Mouse (Mus musculus): ENCODE results near the gene R3hdm2. TPM values are rescaled to one million over a fixed set of nuclear protein-coding genes. Genes with fewer than 3 reads are reported as not detected.

The R3hdm2 gene
- polyA plus RNA-seq, 1 experiment from 2014 or later, result 33.8 TPM

GRCm38 (mm10) chr10:127476541-127476940 is 96.4 kb downstream of the R3hdm2 start:
- no peak for ATAC-seq (ENCODE audit: insufficient read depth)
- H3K36me3 ChIP-seq (ENCODE audit: insufficient read depth), result peaks cover 30% of the 10 kb centered on the region
- H3K27ac ChIP-seq (ENCODE audit: low read depth), result no peak overlapping the region
- H3K4me2 ChIP-seq, result no peak overlapping the region
- H3K9me3 ChIP-seq (ENCODE audit: low read depth, low read length), result no peaks in the 10 kb centered on the region
- TF ChIP-seq CTCF (IDR thresholded peaks at IDR 0.05; ENCODE audit: low read depth), result no peak
- H3K27me3 ChIP-seq (ENCODE audit: insufficient read depth, low read length), result no peaks in the 10 kb centered on the region
- H3K9ac ChIP-seq, result no peak overlapping the region
- 0 out of 2 replicates have a peak, but pooled peaks cover 3% of the 10 kb centered on the region for H3K4me1 ChIP-seq (ENCODE audit: insufficient read depth)
- 84% methylated on average over 3 of the region's 3 CpGs for WGBS
- no peak for DNase-seq
- no peak overlapping the region for H3K4me3 ChIP-seq (ENCODE audit: low read depth, low read length)

- Histone ChIP-seq H3K4me1 (ENCODE audit: insufficient read depth) (no peaks in the 10 kb centered on the region), H3K27ac (ENCODE audit: low read depth) (no peak overlapping the region), H3K9ac (no peak overlapping the region), H3K9me3 (ENCODE audit: low read depth, low read length) (no peaks in the 10 kb centered on the region), H3K27me3 (ENCODE audit: insufficient read depth, low read length) (no peaks in the 10 kb centered on the region), H3K4me2 (no peak overlapping the region), H3K36me3 (ENCODE audit: insufficient read depth) (peaks cover 32% of the 10 kb centered on the region), H3K4me3 (ENCODE audit: low read depth, low read length) (no peak overlapping the region)
- ATAC-seq (ENCODE audit: insufficient read depth) (no peak), DNase-seq (no peak)
- WGBS, result 82% methylated on average over 7 of the region's 7 CpGs
- no peak for TF ChIP-seq CTCF (IDR thresholded peaks at IDR 0.05; ENCODE audit: low read depth)
These were observed 97.2 kb downstream of the R3hdm2 start for GRCm38 (mm10) chr10:127477301-127477700.

- DNase-seq (peak; percentile 77), ATAC-seq (ENCODE audit: insufficient read depth) (no peak)
- Histone ChIP-seq H3K4me3 (ENCODE audit: low read depth, low read length) (no peak overlapping the region), H3K27ac (ENCODE audit: low read depth) (no peak overlapping the region), H3K36me3 (ENCODE audit: insufficient read depth) (peaks cover 44% of the 10 kb centered on the region), H3K27me3 (ENCODE audit: insufficient read depth, low read length) (no peaks in the 10 kb centered on the region), H3K4me1 (ENCODE audit: insufficient read depth) (no peaks in the 10 kb centered on the region), H3K9me3 (ENCODE audit: low read depth, low read length) (no peaks in the 10 kb centered on the region), H3K9ac (no peak overlapping the region), H3K4me2 (no peak overlapping the region)
- WGBS, result 89% methylated on average over 4 of the region's 4 CpGs
- TF ChIP-seq CTCF (IDR thresholded peaks at IDR 0.05; ENCODE audit: low read depth), result peak; percentile 63
These were observed 99.0 kb downstream of the R3hdm2 start for GRCm38 (mm10) chr10:127479131-127479530.

DNA sequence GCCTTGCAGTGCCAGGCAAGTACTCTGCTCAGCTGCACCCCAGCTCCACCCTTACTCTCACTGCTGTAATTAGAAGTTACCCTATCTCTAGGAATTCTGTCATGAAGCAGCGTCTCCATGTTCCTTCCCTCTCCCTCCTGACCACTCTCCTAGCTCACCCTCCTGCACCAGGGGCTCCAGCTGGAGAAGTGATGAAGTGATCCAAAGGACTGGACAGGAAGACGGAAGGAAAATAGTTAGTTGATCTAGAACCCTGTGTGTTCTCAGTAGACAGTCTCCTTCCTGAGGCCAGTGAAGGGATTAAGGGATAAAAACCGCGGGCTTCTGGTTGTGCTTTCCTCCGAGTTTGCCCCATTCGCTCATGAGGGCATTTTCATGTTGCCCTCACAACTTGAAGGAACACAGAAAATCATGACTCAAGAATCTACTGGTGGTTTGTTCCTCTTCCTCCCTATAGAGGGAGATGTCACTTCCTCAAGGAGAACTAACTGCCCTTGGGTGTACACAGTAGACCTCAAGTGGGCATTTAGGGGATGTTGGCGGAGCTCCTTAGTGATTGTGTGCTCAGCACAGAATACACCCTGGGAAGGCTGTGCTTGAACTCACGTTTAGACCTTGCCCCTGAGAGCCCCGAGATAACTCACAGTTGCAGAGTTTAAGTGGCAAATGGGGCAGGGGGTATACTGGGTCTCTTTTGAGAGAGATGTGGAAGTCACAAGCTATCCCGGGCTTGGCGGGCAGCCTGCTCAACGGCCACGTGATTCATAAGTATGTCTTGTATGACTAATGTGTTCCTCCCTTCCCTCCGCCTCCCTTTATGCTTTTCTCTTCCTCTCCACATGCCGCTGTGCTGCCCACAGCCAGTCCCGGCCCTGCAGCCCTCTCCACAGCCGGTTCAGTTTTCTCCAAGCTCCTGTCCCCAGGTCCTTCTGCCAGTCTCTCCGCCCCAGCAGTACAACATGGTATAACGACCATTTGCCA is 101.0 kb downstream of the R3hdm2 start:
- peak; percentile 74; the same call in 1 of the 2 replicates for ATAC-seq (ENCODE audit: insufficient read depth)
- Histone ChIP-seq H3K9me3 (ENCODE audit: low read depth, low read length) (no peaks in the 10 kb centered on the region), H3K27me3 (ENCODE audit: insufficient read depth, low read length) (no peaks in the 10 kb centered on the region), H3K27ac (ENCODE audit: low read depth) (no peak overlapping the region; the same call in 1 of the 2 replicates), H3K36me3 (ENCODE audit: insufficient read depth) (peaks cover 54% of the 10 kb centered on the region), H3K4me2 (no peak overlapping the region), H3K4me1 (ENCODE audit: insufficient read depth) (no peaks in the 10 kb centered on the region), H3K9ac (no peak overlapping the region), H3K4me3 (ENCODE audit: low read depth, low read length) (no peak overlapping the region)
- WGBS, result 67% methylated on average over 19 of the region's 19 CpGs
- DNase-seq, result peak; percentile 69
- no peak for TF ChIP-seq CTCF (IDR thresholded peaks at IDR 0.05; ENCODE audit: low read depth)

GRCm38 (mm10) chr10:127485235-127485634 is 105.1 kb downstream of the R3hdm2 start:
- no peak overlapping the region for H3K4me3 ChIP-seq (ENCODE audit: low read depth, low read length)

GRCm38 (mm10) chr10:127488856-127489255 is 108.7 kb downstream of the R3hdm2 start:
- 89% methylated on average over 7 of the region's 7 CpGs for WGBS
- DNase-seq (no peak), ATAC-seq (ENCODE audit: insufficient read depth) (no peak)
- no peak overlapping the region for H3K9ac ChIP-seq
- H3K36me3 ChIP-seq (ENCODE audit: insufficient read depth), result peaks cover 75% of the 10 kb centered on the region
- no peaks in the 10 kb centered on the region for H3K9me3 ChIP-seq (ENCODE audit: low read depth, low read length)
- H3K4me2 ChIP-seq, result no peak overlapping the region
- H3K4me1 ChIP-seq (ENCODE audit: insufficient read depth), result no peaks in the 10 kb centered on the region
- H3K27ac ChIP-seq (ENCODE audit: low read depth), result no peak overlapping the region
- H3K4me3 ChIP-seq (ENCODE audit: low read depth, low read length), result no peak overlapping the region
- TF ChIP-seq CTCF (IDR thresholded peaks at IDR 0.05; ENCODE audit: low read depth), result no peak
- H3K27me3 ChIP-seq (ENCODE audit: insufficient read depth, low read length), result no peaks in the 10 kb centered on the region

More at GRCm38 (mm10) chr10:127485235-127485634, 105.1 kb downstream of the R3hdm2 start:
- no peak for TF ChIP-seq CTCF (IDR thresholded peaks at IDR 0.05; ENCODE audit: low read depth)
- Histone ChIP-seq H3K36me3 (ENCODE audit: insufficient read depth) (peaks cover 60% of the 10 kb centered on the region), H3K4me2 (no peak overlapping the region), H3K27me3 (ENCODE audit: insufficient read depth, low read length) (no peaks in the 10 kb centered on the region), H3K9me3 (ENCODE audit: low read depth, low read length) (no peaks in the 10 kb centered on the region), H3K27ac (ENCODE audit: low read depth) (no peak overlapping the region), H3K9ac (no peak overlapping the region), H3K4me1 (ENCODE audit: insufficient read depth) (no peaks in the 10 kb centered on the region)
- ATAC-seq (ENCODE audit: insufficient read depth) (no peak), DNase-seq (no peak)
- 82% methylated on average over 10 of the region's 10 CpGs for WGBS
